In genomic region chr8:46691360-46691759, GRCm38 (mm10) we compare ENCODE assay signal across 18 mouse cellular contexts. TPM values are rescaled to one million over a fixed set of nuclear protein-coding genes. Genes with fewer than 3 reads are reported as not detected.
DNase-seq lines count a peak whose midpoint lies in the region; ATAC-seq and TF ChIP-seq lines count a peak whose summit lies in the region.
"Had no signal": no experiment of that assay in that cellular context is flagged by ENCODE, and none has a peak within 500 bp of the region (broad histone marks: within the 10 kb centered on the region; RNA-seq: fewer than 3 reads in every experiment).

No protein-coding gene starts in this region.

- H3K4me1 ChIP-seq in kidney, embryonic 15.5 days, result peaks cover 8% of the 10 kb centered on the region; the same call in 1 of the 2 replicates
- H3K4me1 ChIP-seq in lung, postnatal 0 days (ENCODE audit: insufficient read depth, low read depth, low read length), result no peaks in the 10 kb centered on the region
- no peaks in the 10 kb centered on the region for H3K4me1 ChIP-seq in stomach, embryonic 16.5 days (ENCODE audit: control insufficient read depth, insufficient read depth, low read length)
- H3K4me1 ChIP-seq in thymus, adult 2 months (replicated peaks; ENCODE audit: control insufficient read depth, insufficient read depth, low read length), result no peaks in the 10 kb centered on the region

- WGBS in kidney, embryonic 15.5 days, result 60% methylated on average over 7 of the region's 7 CpGs
- WGBS in lung, postnatal 0 days, result 72% methylated on average over 7 of the region's 7 CpGs
- 75% methylated on average over 7 of the region's 7 CpGs for WGBS in stomach, embryonic 16.5 days
- WGBS in thymus, adult 2 months, result 95% methylated on average over 7 of the region's 7 CpGs

- no peak for TF ChIP-seq EP300 in lung, postnatal 0 days (IDR thresholded peaks at IDR 0.05)

- no peak overlapping the region for H3K9ac ChIP-seq in kidney, embryonic 15.5 days
- no peak overlapping the region for H3K9ac ChIP-seq in lung, postnatal 0 days (replicated peaks; ENCODE audit: low read depth)
- no peak overlapping the region for H3K9ac ChIP-seq in stomach, embryonic 16.5 days (ENCODE audit: low read length)
- H3K9ac ChIP-seq: forebrain, embryonic 13.5 days; liver, embryonic 14.5 days; midbrain, embryonic 13.5 days; neural tube, embryonic 15.5 days had no signal

- TF ChIP-seq POLR2A in thymus, adult 2 months (IDR thresholded peaks at IDR 0.05; ENCODE audit: control insufficient read depth, extremely low read depth, insufficient read depth, low read length, poor library complexity), result no peak

- no peak for ATAC-seq in kidney, embryonic 15.5 days (replicated peaks; ENCODE audit: low FRiP score)
- no peak for ATAC-seq in lung, postnatal 0 days
- peak; percentile 26; the same call in 1 of the 2 replicates for ATAC-seq in stomach, embryonic 16.5 days (ENCODE audit: insufficient read depth, low FRiP score)
- ATAC-seq: forebrain, embryonic 13.5 days; midbrain, embryonic 13.5 days had no signal

- TF ChIP-seq CTCF in lung, postnatal 0 days (IDR thresholded peaks at IDR 0.05), result no peak
- no peak for TF ChIP-seq CTCF in thymus, adult 2 months (IDR thresholded peaks at IDR 0.05; ENCODE audit: borderline replicate concordance, control insufficient read depth, extremely low read depth, insufficient read depth, low read length, poor library complexity)

- H3K4me2 ChIP-seq in kidney, embryonic 15.5 days, result no peak overlapping the region
- no peak overlapping the region for H3K4me2 ChIP-seq in lung, postnatal 0 days (replicated peaks; ENCODE audit: low read depth, low read length)
- H3K4me2 ChIP-seq in stomach, embryonic 16.5 days (ENCODE audit: low read depth, low read length), result no peak overlapping the region
- H3K4me2 ChIP-seq: forebrain, embryonic 13.5 days; midbrain, embryonic 13.5 days; neural tube, embryonic 15.5 days had no signal

- H3K27me3 ChIP-seq in kidney, embryonic 15.5 days, result no peaks in the 10 kb centered on the region
- no peaks in the 10 kb centered on the region for H3K27me3 ChIP-seq in lung, postnatal 0 days (replicated peaks; ENCODE audit: insufficient read depth, low read length)
- no peaks in the 10 kb centered on the region for H3K27me3 ChIP-seq in stomach, embryonic 16.5 days (ENCODE audit: control insufficient read depth, insufficient read depth, low read length)
- no peaks in the 10 kb centered on the region for H3K27me3 ChIP-seq in thymus, adult 2 months (ENCODE audit: control insufficient read depth, insufficient read depth, low read length)
- H3K27me3 ChIP-seq: forebrain, embryonic 13.5 days; midbrain, embryonic 13.5 days; neural tube, embryonic 15.5 days had no signal

- H3K9me3 ChIP-seq in kidney, embryonic 15.5 days (replicated peaks), result no peaks in the 10 kb centered on the region
- no peaks in the 10 kb centered on the region for H3K9me3 ChIP-seq in lung, postnatal 0 days (ENCODE audit: low read length)
- H3K9me3 ChIP-seq in stomach, embryonic 16.5 days (replicated peaks; ENCODE audit: control insufficient read depth, low read length), result no peaks in the 10 kb centered on the region
- H3K9me3 ChIP-seq: forebrain, embryonic 13.5 days; limb, embryonic 10.5 days; midbrain, embryonic 13.5 days; neural tube, embryonic 15.5 days had no signal

- no peaks in the 10 kb centered on the region for H3K36me3 ChIP-seq in kidney, embryonic 15.5 days
- H3K36me3 ChIP-seq in lung, postnatal 0 days (ENCODE audit: insufficient read depth, low read length), result no peaks in the 10 kb centered on the region
- H3K36me3 ChIP-seq in stomach, embryonic 16.5 days (ENCODE audit: control insufficient read depth, insufficient read depth, low read length), result no peaks in the 10 kb centered on the region
- no peaks in the 10 kb centered on the region for H3K36me3 ChIP-seq in thymus, adult 2 months (ENCODE audit: control insufficient read depth, insufficient read depth, low read length)
- H3K36me3 ChIP-seq: limb, embryonic 10.5 days; midbrain, embryonic 13.5 days; neural tube, embryonic 15.5 days had no signal

- peak; percentile 4 for DNase-seq in gastrocnemius, adult 18-20 months (ENCODE audit: low spot score)
- DNase-seq in gastrocnemius, postnatal 4 days (ENCODE audit: low spot score in 2 of 2), result no peak
- DNase-seq in kidney, adult 9 months, result peak; percentile 22
- DNase-seq in lung, postnatal 0 days (ENCODE audit: low spot score), result peak; percentile 36
- no peak for DNase-seq in cerebellum, adult 18-20 months
- no peak for DNase-seq in thymus, adult 2 months
- DNase-seq: adrenal gland, adult 2 months; cerebellum, postnatal 14 days; thymus, postnatal 25 days had no signal

- no peak overlapping the region for H3K4me3 ChIP-seq in kidney, embryonic 15.5 days (replicated peaks)
- no peak overlapping the region for H3K4me3 ChIP-seq in lung, postnatal 0 days (ENCODE audit: low read depth, low read length)
- no peak overlapping the region for H3K4me3 ChIP-seq in stomach, embryonic 16.5 days (replicated peaks; ENCODE audit: low read length)
- H3K4me3 ChIP-seq in thymus, adult 2 months (ENCODE audit: control insufficient read depth, insufficient read depth, low read length), result no peak overlapping the region
- H3K4me3 ChIP-seq: forebrain, embryonic 13.5 days; left cerebral cortex, adult 2 months; limb, embryonic 10.5 days; midbrain, embryonic 13.5 days; myocyte; neural tube, embryonic 15.5 days had no signal

- H3K27ac ChIP-seq in kidney, embryonic 15.5 days, result no peak overlapping the region
- no peak overlapping the region for H3K27ac ChIP-seq in lung, postnatal 0 days (ENCODE audit: low read length)
- peak overlapping the region; percentile 78 for H3K27ac ChIP-seq in stomach, embryonic 16.5 days (ENCODE audit: low read length)
- H3K27ac ChIP-seq in thymus, adult 2 months (ENCODE audit: control insufficient read depth, insufficient read depth, low read length), result no peak overlapping the region
- H3K27ac ChIP-seq: forebrain, embryonic 13.5 days; left cerebral cortex, adult 2 months; limb, embryonic 10.5 days; liver, embryonic 14.5 days; midbrain, embryonic 13.5 days; neural tube, embryonic 15.5 days had no signal

RNA-seq across cellular contexts. Expression of gene Irf2, which starts 48.2 kb away (rescaled TPM):
- total RNA-seq in gastrocnemius, adult 18-20 months (2021), result 10 to 100 TPM; 34.9 to 42.3 TPM
- 10 to 100 TPM; 34.2 to 41.5 TPM for total RNA-seq in gastrocnemius, postnatal 4 days (2021)
- polyA plus RNA-seq in kidney, embryonic 15.5 days (2015; fragmentation: Nextera tagmentation; extraction: Ambion mirVana), result 18.4 and 21.9 TPM in 2 replicates
- polyA plus RNA-seq in lung, postnatal 0 days (2015; fragmentation: Nextera tagmentation; extraction: Ambion mirVana), result 64.9 and 75.4 TPM in 2 replicates
- polyA plus RNA-seq in stomach, embryonic 16.5 days (2015; fragmentation: Nextera tagmentation; extraction: Ambion mirVana), result 18.1 and 27.5 TPM in 2 replicates
- 28.3 and 29.8 TPM in 2 replicates for polyA plus RNA-seq in thymus, adult 2 months (2012; rRNA removed)

Comparison
In these comparisons a context has a peak if more than half of its experiments do, and no peak if none do; other contexts are left out.
1. DNase-seq: peak in gastrocnemius, adult 18-20 months (single experiment), kidney, adult 9 months (single experiment) and lung, postnatal 0 days (single experiment); none in gastrocnemius, postnatal 4 days (0 of 2), cerebellum, adult 18-20 months (0 of 2) and thymus, adult 2 months (single experiment).